ENCODE assay signal across 22 mouse cellular contexts in genomic region chr15:98923031-98923537, GRCm38 (mm10). TPM values are rescaled to one million over a fixed set of nuclear protein-coding genes. Genes with fewer than 3 reads are reported as not detected.
DNase-seq lines count a peak whose midpoint lies in the region; ATAC-seq and TF ChIP-seq lines count a peak whose summit lies in the region.
"Had no signal": no experiment of that assay in that cellular context is flagged by ENCODE, and none has a peak within 500 bp of the region (broad histone marks: within the 10 kb centered on the region; RNA-seq: fewer than 3 reads in every experiment).

No protein-coding gene starts in this region.

- no peak overlapping the region for H3K9ac ChIP-seq in liver, adult 2 months (ENCODE audit: low read depth, low read length)
- no peak overlapping the region for H3K9ac ChIP-seq in liver, embryonic 11.5 days (ENCODE audit: low read depth, low read length)
- no peak overlapping the region for H3K9ac ChIP-seq in liver, postnatal 0 days (replicated peaks)

- no peak for ATAC-seq in liver, embryonic 11.5 days (replicated peaks; ENCODE audit: low FRiP score)
- ATAC-seq in liver, postnatal 0 days, result no peak
- ATAC-seq in erythroblast, adult 5-6 weeks (replicated peaks; ENCODE audit: low FRiP score, poor library complexity, severe bottlenecking), result no peak
- ATAC-seq: forebrain, embryonic 14.5 days had no signal

- no peak overlapping the region for H3K4me3 ChIP-seq in liver, adult 2 months (ENCODE audit: insufficient read depth, low read depth, low read length)
- H3K4me3 ChIP-seq in liver, embryonic 11.5 days (ENCODE audit: low read depth, low read length), result no peak overlapping the region
- H3K4me3 ChIP-seq in liver, postnatal 0 days (ENCODE audit: low read depth, low read length), result no peak overlapping the region
- H3K4me3 ChIP-seq: erythroblast, embryonic 14.5 days; forebrain, embryonic 10.5 days; heart, embryonic 13.5 days had no signal

- TF ChIP-seq CTCF in liver, adult 2 months (IDR thresholded peaks at IDR 0.05; ENCODE audit: low read depth, low read length), result no peak
- TF ChIP-seq CTCF in liver, postnatal 0 days (IDR thresholded peaks at IDR 0.05; ENCODE audit: low read depth), result no peak

- no peaks in the 10 kb centered on the region for H3K36me3 ChIP-seq in liver, adult 2 months (ENCODE audit: control insufficient read depth, insufficient read depth, low read length)
- no peaks in the 10 kb centered on the region for H3K36me3 ChIP-seq in liver, embryonic 11.5 days (ENCODE audit: control insufficient read depth, insufficient read depth, low read length)
- H3K36me3 ChIP-seq in liver, postnatal 0 days (replicated peaks; ENCODE audit: insufficient read depth, low read length), result no peaks in the 10 kb centered on the region

- H3K4me2 ChIP-seq in liver, embryonic 11.5 days, result no peak overlapping the region
- H3K4me2 ChIP-seq in liver, postnatal 0 days (ENCODE audit: low read depth, low read length), result no peak overlapping the region
- H3K4me2 ChIP-seq: heart, embryonic 13.5 days had no signal

- no peaks in the 10 kb centered on the region for H3K9me3 ChIP-seq in liver, embryonic 11.5 days (ENCODE audit: control insufficient read depth, low read length)
- H3K9me3 ChIP-seq in liver, postnatal 0 days (ENCODE audit: low read length), result no peaks in the 10 kb centered on the region
- H3K9me3 ChIP-seq: forebrain, embryonic 10.5 days; heart, embryonic 13.5 days had no signal

- H3K4me1 ChIP-seq in liver, adult 2 months (ENCODE audit: control insufficient read depth, insufficient read depth, low read length), result peaks cover 15% of the 10 kb centered on the region
- H3K4me1 ChIP-seq in liver, embryonic 11.5 days (replicated peaks; ENCODE audit: control insufficient read depth, insufficient read depth, low read length), result no peaks in the 10 kb centered on the region; the same call in 1 of the 2 replicates
- peaks cover 2% of the 10 kb centered on the region for H3K4me1 ChIP-seq in liver, postnatal 0 days (ENCODE audit: insufficient read depth)

- WGBS in liver, adult 2 months, result 73% methylated on average over 2 of the region's 2 CpGs
- WGBS in liver, embryonic 11.5 days, result 77% methylated on average over 2 of the region's 2 CpGs
- WGBS in liver, postnatal 0 days (ENCODE audit: insufficient replicate concordance), result 71% methylated on average over 2 of the region's 2 CpGs

- H3K27me3 ChIP-seq in liver, adult 2 months (ENCODE audit: control insufficient read depth, insufficient read depth, low read length), result no peaks in the 10 kb centered on the region
- H3K27me3 ChIP-seq in liver, embryonic 11.5 days (replicated peaks; ENCODE audit: control insufficient read depth, insufficient read depth, low read length), result no peaks in the 10 kb centered on the region
- H3K27me3 ChIP-seq in liver, postnatal 0 days (ENCODE audit: insufficient read depth, low read length), result no peaks in the 10 kb centered on the region
- H3K27me3 ChIP-seq: heart, embryonic 13.5 days had no signal

- TF ChIP-seq EP300 in liver, postnatal 0 days (IDR thresholded peaks at IDR 0.05; ENCODE audit: low read depth), result no peak

- peak overlapping the region; percentile 87 for H3K27ac ChIP-seq in liver, adult 2 months (replicated peaks; ENCODE audit: insufficient read depth, low read depth, low read length)
- H3K27ac ChIP-seq in liver, embryonic 11.5 days (ENCODE audit: low read depth, low read length), result no peak overlapping the region
- H3K27ac ChIP-seq in liver, postnatal 0 days (ENCODE audit: low read depth), result peak overlapping the region; percentile 32
- H3K27ac ChIP-seq: forebrain, embryonic 10.5 days; heart, embryonic 13.5 days had no signal

- DNase-seq in liver, adult 2 months (ENCODE audit: extremely low read depth, low read depth, low spot score), result no peak
- DNase-seq in liver, embryonic 11.5 days (ENCODE audit: low spot score), result no peak
- peak; percentile 32 for DNase-seq in lung, postnatal 36 days
- no peak for DNase-seq in lung, postnatal 4 days
- no peak for DNase-seq in liver, postnatal 0 days
- no peak for DNase-seq in left cerebral cortex, adult 8-10 months (ENCODE audit: low spot score in 2 of 2)
- DNase-seq: adrenal gland, postnatal 25 days; cerebellum, adult 18-20 months; cerebellum, adult 9-11 months; cerebellum, postnatal 36 days; gastrocnemius, postnatal 36 days; heart, adult 11 months; heart, postnatal 36 days had no signal

- no peaks in the 10 kb centered on the region for H3K79me2 ChIP-seq in liver, adult 2 months (ENCODE audit: control insufficient read depth, insufficient read depth, low read length)

- no peak for TF ChIP-seq POLR2A in liver, adult 2 months (IDR thresholded peaks at IDR 0.05; ENCODE audit: extremely low read depth, insufficient read depth, low read length)

RNA-seq across cellular contexts. Expression of gene Lmbr1l, which starts 5.1 kb away (rescaled TPM):
- total RNA-seq in liver, adult 2 months (2014; rRNA removed), result 24.3 and 28.8 TPM in 2 replicates
- 21.3 and 32.4 TPM in 2 replicates for polyA plus RNA-seq in liver, adult 2 months (2012; rRNA removed)
- polyA plus RNA-seq in liver, embryonic 11.5 days (2014; fragmentation: Nextera tagmentation; extraction: Ambion mirVana), result 1.6 and 2.8 TPM in 2 replicates
- polyA plus RNA-seq in liver, postnatal 0 days (2015; fragmentation: Nextera tagmentation; extraction: Ambion mirVana), result 4.9 and 5.1 TPM in 2 replicates
- 10 to 100 TPM; 13.7 to 17.9 (median 14.7) TPM for total RNA-seq in left cerebral cortex, adult 8-10 months (2022)
- 2.3 and 3.3 TPM in 2 replicates for total RNA-seq in erythroblast, adult 5-6 weeks (2015; ENCODE audit: low replicate concordance)
- total RNA-seq in erythroblast, adult 5-6 weeks (2017; ENCODE audit: low replicate concordance), result 10.6 and 12.8 TPM in 2 replicates

RNA-seq across cellular contexts. Expression of gene Tuba1b, which starts 11.3 kb away (rescaled TPM):
- 49.9 and 99.4 TPM in 2 replicates for total RNA-seq in liver, adult 2 months (2014; rRNA removed)
- polyA plus RNA-seq in liver, adult 2 months (2012; rRNA removed), result 151 and 183 TPM in 2 replicates
- 1,854 and 2,015 TPM in 2 replicates for polyA plus RNA-seq in liver, embryonic 11.5 days (2014; fragmentation: Nextera tagmentation; extraction: Ambion mirVana)
- 389 and 423 TPM in 2 replicates for polyA plus RNA-seq in liver, postnatal 0 days (2015; fragmentation: Nextera tagmentation; extraction: Ambion mirVana)
- 100 to 1,000 TPM; 560 to 600 (median 569) TPM for total RNA-seq in left cerebral cortex, adult 8-10 months (2022)
- 804 and 902 TPM in 2 replicates for total RNA-seq in erythroblast, adult 5-6 weeks (2015; ENCODE audit: low replicate concordance)
- 180 and 247 TPM in 2 replicates for total RNA-seq in erythroblast, adult 5-6 weeks (2017; ENCODE audit: low replicate concordance)

RNA-seq across cellular contexts. Expression of gene Dhh, which starts 24.7 kb away (rescaled TPM):
- under 0.01 and 0.13 TPM in 2 replicates for total RNA-seq in liver, adult 2 months (2014; rRNA removed)
- 0.18 and 0.45 TPM in 2 replicates for polyA plus RNA-seq in liver, adult 2 months (2012; rRNA removed)
- 0.37 and 0.45 TPM in 2 replicates for polyA plus RNA-seq in liver, embryonic 11.5 days (2014; fragmentation: Nextera tagmentation; extraction: Ambion mirVana)
- 0.07 TPM in 1 of 2 replicates, not detected in the other for polyA plus RNA-seq in liver, postnatal 0 days (2015; fragmentation: Nextera tagmentation; extraction: Ambion mirVana)
- total RNA-seq in left cerebral cortex, adult 8-10 months (2022), result under 1 TPM in 3 of 4 experiments, not detected in 1; 0.12 to 0.39 (median 0.13) TPM
- total RNA-seq in erythroblast, adult 5-6 weeks (2015; ENCODE audit: low replicate concordance), result not detected in 2 replicates
- total RNA-seq in erythroblast, adult 5-6 weeks (2017; ENCODE audit: low replicate concordance), result not detected in 2 replicates
- polyA plus RNA-seq: erythroblast, embryonic 14.5 days had no signal

RNA-seq across cellular contexts. Expression of gene Rhebl1, which starts 28.7 kb away (rescaled TPM):
- 0.94 and 1.8 TPM in 2 replicates for total RNA-seq in liver, adult 2 months (2014; rRNA removed)
- 0.35 and 0.37 TPM in 2 replicates for polyA plus RNA-seq in liver, adult 2 months (2012; rRNA removed)
- polyA plus RNA-seq in liver, embryonic 11.5 days (2014; fragmentation: Nextera tagmentation; extraction: Ambion mirVana), result 6.7 and 7.4 TPM in 2 replicates
- polyA plus RNA-seq in liver, postnatal 0 days (2015; fragmentation: Nextera tagmentation; extraction: Ambion mirVana), result 1.4 and 1.8 TPM in 2 replicates
- 10 to 100 TPM in 2 of 4 experiments, 1 to 10 TPM in 2; 8.4 to 10.9 (median 10.2) TPM for total RNA-seq in left cerebral cortex, adult 8-10 months (2022)
- total RNA-seq in erythroblast, adult 5-6 weeks (2015; ENCODE audit: low replicate concordance), result 2.1 TPM in 1 of 2 replicates, not detected in the other
- 0.98 and 1.8 TPM in 2 replicates for total RNA-seq in erythroblast, adult 5-6 weeks (2017; ENCODE audit: low replicate concordance)

RNA-seq across cellular contexts. Expression of gene Gm49450, which starts 30.3 kb away (rescaled TPM):
- total RNA-seq in liver, adult 2 months (2014; rRNA removed), result not detected in 2 replicates
- polyA plus RNA-seq in liver, adult 2 months (2012; rRNA removed), result 2.9 and 3.1 TPM in 2 replicates
- polyA plus RNA-seq in liver, embryonic 11.5 days (2014; fragmentation: Nextera tagmentation; extraction: Ambion mirVana), result not detected in 2 replicates
- not detected in 2 replicates for polyA plus RNA-seq in liver, postnatal 0 days (2015; fragmentation: Nextera tagmentation; extraction: Ambion mirVana)
- total RNA-seq in left cerebral cortex, adult 8-10 months (2022), result not detected
- total RNA-seq in erythroblast, adult 5-6 weeks (2015; ENCODE audit: low replicate concordance), result not detected in 2 replicates
- 4.7 TPM in 1 of 2 replicates, not detected in the other for total RNA-seq in erythroblast, adult 5-6 weeks (2017; ENCODE audit: low replicate concordance)
- total RNA-seq: adrenal gland, postnatal 25 days; gastrocnemius, adult 8-10 months; gastrocnemius, postnatal 36 days; heart, postnatal 36 days had no signal
- polyA plus RNA-seq: embryonic facial prominence, embryonic 14.5 days; erythroblast, embryonic 14.5 days; forebrain, embryonic 10.5 days; forebrain, embryonic 14.5 days; heart, embryonic 13.5 days; heart, postnatal 0 days; hindbrain, embryonic 11.5 days had no signal
